Mouse (Mus musculus) cerebellum, adult 2 months (tissue): ENCODE measurements around the gene Hoxa3.

Experiments
- CTCF ChIP-seq: fragments of 200-500 bp; IDR thresholded peaks from 2 replicates; pipeline ENCODE4 v1.5.1; 2011; ENCODE audit warnings: low read depth, mild to moderate bottlenecking, control low read depth, low read length, moderate library complexity, borderline replicate concordance; ENCODE audit not compliant: insufficient read depth
- POLR2A ChIP-seq: fragments of 200-500 bp; IDR thresholded peaks from 2 replicates; pipeline ENCODE4 v1.6.1; 2011; ENCODE audit warnings: low read length, control low read depth, borderline replicate concordance; ENCODE audit not compliant: insufficient read depth

DNA sequence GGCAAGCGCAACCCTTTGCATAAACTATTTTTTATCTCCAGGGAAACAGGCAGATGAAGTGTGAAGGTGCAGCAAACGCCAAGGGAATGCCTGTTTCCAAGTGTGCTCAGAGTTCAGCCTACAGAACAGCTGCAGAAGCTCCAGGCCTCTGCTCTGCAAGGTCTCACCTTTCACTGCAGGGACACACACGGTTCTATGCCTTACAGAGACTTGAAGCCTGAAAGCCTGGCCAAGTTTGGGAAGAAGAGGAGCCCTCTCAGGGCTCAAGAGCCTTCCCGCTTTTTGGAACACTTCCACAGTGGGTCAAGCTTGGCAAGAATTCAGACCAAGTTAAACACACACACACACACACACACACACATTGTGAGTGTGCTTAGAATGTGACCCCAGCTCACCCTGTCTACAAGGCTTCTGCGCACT is 24.0 kb downstream of the Hoxa3 start:
- TF ChIP-seq CTCF, result no peak
- no peak for TF ChIP-seq POLR2A
